12 mouse cellular contexts compared by ENCODE assay signal in genomic region chr6:86059151-86059853, GRCm38 (mm10). TPM values are rescaled to one million over a fixed set of nuclear protein-coding genes. Genes with fewer than 3 reads are reported as not detected.
A peak's percentile ranks its signal among the peaks of the same experiment; 100 is the strongest.
DNase-seq lines count a peak whose midpoint lies in the region; ATAC-seq and TF ChIP-seq lines count a peak whose summit lies in the region.
"Had no signal": no experiment of that assay in that cellular context is flagged by ENCODE, and none has a peak within 500 bp of the region (broad histone marks: within the 10 kb centered on the region; RNA-seq: fewer than 3 reads in every experiment).

No protein-coding gene starts in this region.

- H3K4me3 ChIP-seq in cortical plate, adult 2 months (ENCODE audit: insufficient read depth, low read length): no peak overlapping the region
- H3K4me3 ChIP-seq in embryonic facial prominence, embryonic 14.5 days (ENCODE audit: low read depth, low read length): no peak overlapping the region
- H3K4me3 ChIP-seq in hindbrain, embryonic 15.5 days: 0 out of 2 replicates have a peak overlapping the region, but pooled peaks have one; percentile 10
- peak overlapping the region; percentile 7; the same call in 1 of the 2 replicates for H3K4me3 ChIP-seq in neural tube, embryonic 13.5 days
- H3K4me3 ChIP-seq: heart, adult 2 months; intestine, embryonic 15.5 days; limb, embryonic 13.5 days had no signal

- TF ChIP-seq POLR2A in cortical plate, adult 2 months (IDR thresholded peaks at IDR 0.05; ENCODE audit: extremely low read depth, insufficient read depth, low read length): no peak

- 41% methylated on average over 7 of the region's 7 CpGs for WGBS in embryonic facial prominence, embryonic 14.5 days
- WGBS in hindbrain, embryonic 15.5 days: 17% methylated on average over 7 of the region's 7 CpGs
- 22% methylated on average over 7 of the region's 7 CpGs for WGBS in neural tube, embryonic 13.5 days

- H3K4me2 ChIP-seq in embryonic facial prominence, embryonic 14.5 days (ENCODE audit: low read depth, low read length): no peak overlapping the region
- peak overlapping the region; percentile 40 for H3K4me2 ChIP-seq in hindbrain, embryonic 15.5 days
- H3K4me2 ChIP-seq in neural tube, embryonic 13.5 days: peak overlapping the region; percentile 40
- H3K4me2 ChIP-seq: intestine, embryonic 15.5 days; limb, embryonic 13.5 days had no signal

- H3K27me3 ChIP-seq in embryonic facial prominence, embryonic 14.5 days (replicated peaks; ENCODE audit: control insufficient read depth, insufficient read depth, low read length): no peaks in the 10 kb centered on the region
- H3K27me3 ChIP-seq in hindbrain, embryonic 15.5 days: no peaks in the 10 kb centered on the region
- no peaks in the 10 kb centered on the region for H3K27me3 ChIP-seq in neural tube, embryonic 13.5 days
- H3K27me3 ChIP-seq: intestine, embryonic 15.5 days; limb, embryonic 13.5 days had no signal

- ATAC-seq in embryonic facial prominence, embryonic 14.5 days (ENCODE audit: low read depth): peak; percentile 41; the same call in 1 of the 2 replicates
- peak; percentile 59; the same call in 1 of the 2 replicates for ATAC-seq in hindbrain, embryonic 15.5 days (ENCODE audit: low FRiP score, low read depth)
- peak; percentile 67 for ATAC-seq in neural tube, embryonic 13.5 days (ENCODE audit: low read depth)
- ATAC-seq: intestine, embryonic 15.5 days had no signal

- DNase-seq in embryonic facial prominence, embryonic 14.5 days (ENCODE audit: low spot score): no peak
- no peak for DNase-seq in urinary bladder, adult 2 months (ENCODE audit: low spot score)
- DNase-seq in frontal cortex, postnatal 36 days (ENCODE audit: low spot score in 2 of 2): no peak
- DNase-seq in cerebellum, postnatal 4 days (ENCODE audit: low spot score in 2 of 2): no peak
- DNase-seq: heart, adult 2 months; layer of hippocampus, adult 9-11 months had no signal

- no peak overlapping the region for H3K9ac ChIP-seq in embryonic facial prominence, embryonic 14.5 days (ENCODE audit: low read depth, low read length)
- no peak overlapping the region for H3K9ac ChIP-seq in hindbrain, embryonic 15.5 days
- peak overlapping the region; percentile 60 for H3K9ac ChIP-seq in neural tube, embryonic 13.5 days
- H3K9ac ChIP-seq: intestine, embryonic 15.5 days; limb, embryonic 13.5 days had no signal

- H3K36me3 ChIP-seq in embryonic facial prominence, embryonic 14.5 days (ENCODE audit: control insufficient read depth, insufficient read depth, low read length): no peaks in the 10 kb centered on the region
- no peaks in the 10 kb centered on the region for H3K36me3 ChIP-seq in hindbrain, embryonic 15.5 days
- H3K36me3 ChIP-seq in neural tube, embryonic 13.5 days: no peaks in the 10 kb centered on the region
- H3K36me3 ChIP-seq: intestine, embryonic 15.5 days; limb, embryonic 13.5 days had no signal

- no peaks in the 10 kb centered on the region for H3K9me3 ChIP-seq in embryonic facial prominence, embryonic 14.5 days (ENCODE audit: control insufficient read depth, low read length)
- no peaks in the 10 kb centered on the region for H3K9me3 ChIP-seq in hindbrain, embryonic 15.5 days
- no peaks in the 10 kb centered on the region for H3K9me3 ChIP-seq in neural tube, embryonic 13.5 days
- H3K9me3 ChIP-seq: intestine, embryonic 15.5 days; limb, embryonic 13.5 days had no signal

- TF ChIP-seq CTCF in cortical plate, adult 2 months (IDR thresholded peaks at IDR 0.05; ENCODE audit: extremely low read depth, insufficient read depth, low read length): no peak

- H3K4me1 ChIP-seq in cortical plate, adult 2 months (ENCODE audit: control insufficient read depth, insufficient read depth, low read length): peaks cover 36% of the 10 kb centered on the region
- H3K4me1 ChIP-seq in embryonic facial prominence, embryonic 14.5 days (ENCODE audit: control insufficient read depth, insufficient read depth, low read length): 0 out of 2 replicates have a peak, but pooled peaks cover 6% of the 10 kb centered on the region
- H3K4me1 ChIP-seq in hindbrain, embryonic 15.5 days (replicated peaks): peaks cover 70% of the 10 kb centered on the region
- peaks cover 82% of the 10 kb centered on the region for H3K4me1 ChIP-seq in neural tube, embryonic 13.5 days (replicated peaks)
- H3K4me1 ChIP-seq: intestine, embryonic 15.5 days; limb, embryonic 13.5 days had no signal

- H3K27ac ChIP-seq in cortical plate, adult 2 months (ENCODE audit: insufficient read depth, low read length): peak overlapping the region; percentile 54
- no peak overlapping the region for H3K27ac ChIP-seq in embryonic facial prominence, embryonic 14.5 days (replicated peaks; ENCODE audit: low read depth, low read length)
- peak overlapping the region; percentile 90 for H3K27ac ChIP-seq in hindbrain, embryonic 15.5 days (replicated peaks)
- H3K27ac ChIP-seq in neural tube, embryonic 13.5 days (replicated peaks): peak overlapping the region; percentile 91
- H3K27ac ChIP-seq: heart, adult 2 months; intestine, embryonic 15.5 days; limb, embryonic 13.5 days had no signal

RNA-seq across cellular contexts. Expression of gene Add2, which starts 30.8 kb away (rescaled TPM):
- 121 and 124 TPM in 2 replicates for polyA plus RNA-seq in cortical plate, adult 2 months (2012; rRNA removed)
- polyA plus RNA-seq in embryonic facial prominence, embryonic 14.5 days (2014; fragmentation: Nextera tagmentation; extraction: Ambion mirVana): 6.7 and 7.6 TPM in 2 replicates
- polyA plus RNA-seq in hindbrain, embryonic 15.5 days (2015; fragmentation: Nextera tagmentation; extraction: Ambion mirVana): 142 and 149 TPM in 2 replicates
- 137 and 148 TPM in 2 replicates for polyA plus RNA-seq in neural tube, embryonic 13.5 days (2015; fragmentation: Nextera tagmentation; extraction: Ambion mirVana)
- polyA plus RNA-seq in urinary bladder, adult 2 months (2012; rRNA removed): 3.4 and 4.8 TPM in 2 replicates

RNA-seq across cellular contexts. Expression of gene Figla, which starts 43.3 kb away (rescaled TPM):
- polyA plus RNA-seq in cortical plate, adult 2 months (2012; rRNA removed): 0.35 TPM in 1 of 2 replicates, not detected in the other
- not detected in 2 replicates for polyA plus RNA-seq in embryonic facial prominence, embryonic 14.5 days (2014; fragmentation: Nextera tagmentation; extraction: Ambion mirVana)
- polyA plus RNA-seq in hindbrain, embryonic 15.5 days (2015; fragmentation: Nextera tagmentation; extraction: Ambion mirVana): not detected in 2 replicates
- not detected in 2 replicates for polyA plus RNA-seq in neural tube, embryonic 13.5 days (2015; fragmentation: Nextera tagmentation; extraction: Ambion mirVana)
- polyA plus RNA-seq in urinary bladder, adult 2 months (2012; rRNA removed): not detected in 2 replicates
- polyA plus RNA-seq: heart, adult 2 months; intestine, embryonic 15.5 days; limb, embryonic 13.5 days; spleen, adult 2 months had no signal

Comparison
In these comparisons a context has a peak if more than half of its experiments do, and no peak if none do; other contexts are left out.
1. H3K4me3 ChIP-seq: peak in hindbrain, embryonic 15.5 days (single experiment) and neural tube, embryonic 13.5 days (single experiment); none in cortical plate, adult 2 months (single experiment) and embryonic facial prominence, embryonic 14.5 days (single experiment).
2. RNA of gene Add2, which starts 30.8 kb away (polyA plus RNA-seq): 142 to 149 TPM in hindbrain, embryonic 15.5 days, 137 to 148 TPM in neural tube, embryonic 13.5 days and 121 to 124 TPM in cortical plate, adult 2 months; 6.7 to 7.6 TPM in embryonic facial prominence, embryonic 14.5 days and 3.4 to 4.8 TPM in urinary bladder, adult 2 months; every median in the first group is over 10 times any median in the second.
3. Peak in every context shown above with its lines, with median percentiles within 50 percentile points of each other: ATAC-seq.